Mouse (Mus musculus): Measurements from ENCODE around the gene Spg11. TPM values are rescaled to one million over a fixed set of nuclear protein-coding genes. Genes with fewer than 3 reads are reported as not detected.

Spg11 gene
- polyA plus RNA-seq, 1 experiment from 2014 or later: 9.8 TPM

DNA sequence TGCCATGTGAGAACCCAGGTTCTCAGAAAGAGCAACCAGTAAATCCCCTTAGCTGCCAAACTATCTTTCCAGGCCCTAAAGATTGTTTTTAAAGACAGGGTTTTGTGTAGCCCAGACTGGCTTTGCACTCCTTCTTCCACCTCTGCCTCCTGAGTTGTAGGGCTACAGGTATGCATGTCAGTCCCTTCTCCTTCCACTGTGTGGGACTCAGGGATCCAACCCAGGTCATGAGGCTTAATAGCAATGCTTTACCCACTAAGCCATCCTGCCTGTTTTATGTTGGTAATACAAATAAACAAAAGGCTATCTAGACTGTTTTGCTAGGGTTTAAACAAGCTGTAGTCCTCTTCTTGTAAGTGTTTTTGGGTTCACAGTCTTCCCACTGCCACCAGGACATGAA is 39.4 kb upstream of the Spg11 start:
- Histone ChIP-seq H3K4me2 (ENCODE audit: low read depth, low read length) (no peak overlapping the region), H3K4me1 (ENCODE audit: control insufficient read depth, insufficient read depth, low read length) (peaks cover 5% of the 10 kb centered on the region; the same call in 1 of the 2 replicates), H3K4me3 (ENCODE audit: low read depth, low read length) (no peak overlapping the region), H3K9ac (ENCODE audit: low read depth, low read length) (no peak overlapping the region), H3K36me3 (ENCODE audit: control insufficient read depth, insufficient read depth, low read length) (peaks cover 3% of the 10 kb centered on the region; the same call in 1 of the 2 replicates), H3K9me3 (ENCODE audit: control insufficient read depth, low read length) (no peaks in the 10 kb centered on the region), H3K27ac (replicated peaks; ENCODE audit: low read depth, low read length) (no peak overlapping the region), H3K27me3 (replicated peaks; ENCODE audit: control insufficient read depth, insufficient read depth, low read length) (no peaks in the 10 kb centered on the region)
- ATAC-seq (ENCODE audit: low read depth) (no peak), DNase-seq (ENCODE audit: low spot score) (no peak)

DNA sequence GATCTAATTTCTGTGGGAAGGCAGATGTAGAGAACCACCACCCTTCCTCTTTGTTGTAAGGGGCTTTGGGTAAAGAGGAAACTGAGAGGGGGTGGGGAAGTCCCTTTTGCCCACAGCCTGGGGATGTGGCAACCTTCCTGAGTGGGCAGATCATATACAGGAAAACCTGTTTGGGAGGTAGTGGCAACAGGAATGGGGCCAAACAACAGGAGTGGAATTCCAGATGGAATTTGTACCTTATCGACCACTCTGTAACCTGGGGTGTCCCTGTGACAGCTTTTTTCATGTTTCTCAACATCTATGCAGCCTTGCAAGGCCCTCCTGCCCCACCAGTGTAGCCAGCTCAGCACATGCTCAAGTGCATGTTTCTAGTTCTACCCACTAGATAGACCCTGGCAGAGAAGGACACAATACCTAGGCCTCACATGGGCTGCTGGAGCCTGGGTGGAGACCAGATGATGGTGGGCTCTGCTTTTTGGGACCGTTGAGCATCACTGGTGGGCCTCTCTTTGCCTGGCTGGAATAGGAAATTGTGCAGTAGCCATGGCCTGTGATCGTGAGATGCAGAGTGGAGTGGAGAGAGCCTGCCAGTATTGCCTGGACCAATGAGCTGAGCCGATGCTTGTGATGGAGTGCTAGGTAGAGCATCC is 38.0 kb upstream of the Spg11 start:
- H3K27ac ChIP-seq (replicated peaks; ENCODE audit: low read depth, low read length): no peak overlapping the region
- H3K9ac ChIP-seq (ENCODE audit: low read depth, low read length): no peak overlapping the region
- H3K9me3 ChIP-seq (ENCODE audit: control insufficient read depth, low read length): no peaks in the 10 kb centered on the region
- H3K4me2 ChIP-seq (ENCODE audit: low read depth, low read length): no peak overlapping the region
- no peak overlapping the region for H3K4me3 ChIP-seq (ENCODE audit: low read depth, low read length)
- H3K36me3 ChIP-seq (ENCODE audit: control insufficient read depth, insufficient read depth, low read length): peaks cover 10% of the 10 kb centered on the region; the same call in 1 of the 2 replicates
- no peaks in the 10 kb centered on the region for H3K4me1 ChIP-seq (ENCODE audit: control insufficient read depth, insufficient read depth, low read length)
- ATAC-seq (ENCODE audit: low read depth) (no peak), DNase-seq (ENCODE audit: low spot score) (no peak)
- WGBS: 80% methylated on average over 4 of the region's 4 CpGs
- H3K27me3 ChIP-seq (replicated peaks; ENCODE audit: control insufficient read depth, insufficient read depth, low read length): no peaks in the 10 kb centered on the region

DNA sequence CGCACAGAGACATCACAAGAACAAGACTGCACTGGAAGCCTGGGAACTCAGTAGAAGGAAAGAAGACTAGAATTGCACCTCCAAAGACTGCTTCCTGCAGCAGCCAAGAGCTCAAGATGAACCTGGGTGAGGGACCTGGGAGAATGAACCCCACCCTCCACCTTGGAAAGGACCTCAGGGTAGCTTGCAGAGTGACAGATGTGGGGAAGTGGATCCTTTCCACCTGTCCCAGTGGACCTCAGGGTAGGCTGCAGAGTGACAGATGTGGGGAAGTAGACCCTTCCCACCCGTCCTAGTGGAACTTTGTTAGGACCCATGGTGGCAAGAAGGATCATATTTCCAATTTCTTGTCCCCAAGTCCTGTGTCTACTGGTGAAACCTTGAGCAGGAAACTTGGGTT is 37.1 kb upstream of the Spg11 start:
- Histone ChIP-seq H3K9ac (ENCODE audit: low read depth, low read length) (no peak overlapping the region), H3K27me3 (replicated peaks; ENCODE audit: control insufficient read depth, insufficient read depth, low read length) (no peaks in the 10 kb centered on the region), H3K4me1 (ENCODE audit: control insufficient read depth, insufficient read depth, low read length) (no peaks in the 10 kb centered on the region), H3K27ac (replicated peaks; ENCODE audit: low read depth, low read length) (no peak overlapping the region), H3K4me2 (ENCODE audit: low read depth, low read length) (no peak overlapping the region), H3K4me3 (ENCODE audit: low read depth, low read length) (no peak overlapping the region), H3K36me3 (ENCODE audit: control insufficient read depth, insufficient read depth, low read length) (peaks cover 10% of the 10 kb centered on the region; the same call in 1 of the 2 replicates), H3K9me3 (ENCODE audit: control insufficient read depth, low read length) (no peaks in the 10 kb centered on the region)
- no peak for DNase-seq (ENCODE audit: low spot score)
- no peak for ATAC-seq (ENCODE audit: low read depth)
- 68% methylated on average over 2 of the region's 2 CpGs for WGBS

DNA sequence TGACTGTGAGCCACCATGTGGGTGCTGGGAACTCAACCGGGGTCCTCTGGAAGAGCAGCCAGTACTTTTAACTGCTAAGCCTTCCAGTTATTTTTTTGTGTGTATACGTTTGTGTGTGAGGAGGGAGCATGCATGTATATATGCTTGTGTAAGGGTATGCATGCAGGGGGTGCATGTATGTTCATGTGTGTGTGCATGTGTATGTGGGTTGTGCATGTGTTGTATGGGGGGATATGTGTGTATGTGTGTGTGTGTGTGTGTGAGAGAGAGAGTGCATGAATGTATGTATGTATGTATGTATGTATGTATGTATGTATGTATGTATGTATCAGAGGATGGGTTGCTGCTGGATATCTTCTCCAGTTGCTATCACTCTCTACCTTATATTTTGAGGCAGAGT is 36.3 kb upstream of the Spg11 start:
- Histone ChIP-seq H3K27ac (replicated peaks; ENCODE audit: low read depth, low read length) (no peak overlapping the region), H3K36me3 (ENCODE audit: control insufficient read depth, insufficient read depth, low read length) (peaks cover 10% of the 10 kb centered on the region; the same call in 1 of the 2 replicates), H3K4me3 (ENCODE audit: low read depth, low read length) (no peak overlapping the region), H3K4me2 (ENCODE audit: low read depth, low read length) (no peak overlapping the region), H3K9ac (ENCODE audit: low read depth, low read length) (no peak overlapping the region), H3K27me3 (replicated peaks; ENCODE audit: control insufficient read depth, insufficient read depth, low read length) (no peaks in the 10 kb centered on the region), H3K9me3 (ENCODE audit: control insufficient read depth, low read length) (no peaks in the 10 kb centered on the region), H3K4me1 (ENCODE audit: control insufficient read depth, insufficient read depth, low read length) (no peaks in the 10 kb centered on the region)
- DNase-seq (ENCODE audit: low spot score): no peak
- WGBS: 95% methylated on average over 2 of the region's 2 CpGs
- no peak for ATAC-seq (ENCODE audit: low read depth)

DNA sequence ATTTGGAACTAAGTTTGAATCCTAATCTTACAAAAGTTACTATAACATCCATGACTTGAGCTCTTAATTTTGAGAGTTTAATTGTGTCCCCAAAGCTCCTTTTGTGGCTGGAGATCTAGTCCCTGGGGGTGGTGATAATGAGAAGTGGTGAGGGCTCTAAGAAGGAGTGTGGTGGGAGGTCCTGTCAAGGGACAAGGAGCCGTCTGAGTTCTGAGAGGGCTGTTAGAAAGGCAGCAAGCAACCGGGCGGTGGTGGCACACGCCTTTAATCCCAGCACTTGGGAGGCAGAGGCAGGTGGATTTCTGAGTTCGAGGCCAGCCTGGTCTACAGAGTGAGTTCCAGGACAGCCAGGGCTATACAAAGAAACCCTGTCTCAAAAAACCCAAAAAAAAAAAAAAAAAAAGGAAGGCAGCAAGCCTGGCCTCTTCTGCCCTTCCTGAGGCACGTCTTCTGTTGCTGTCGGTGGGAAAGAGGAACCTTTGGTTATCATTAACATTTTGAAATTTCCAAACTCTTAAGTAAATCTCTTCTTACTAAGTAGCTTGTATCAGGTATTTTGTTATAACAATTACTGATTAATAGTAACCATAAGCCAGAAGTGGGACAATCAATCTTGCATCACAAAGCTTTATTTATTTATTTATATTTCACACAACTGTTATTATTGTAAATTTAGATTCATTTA is 35.6 kb upstream of the Spg11 start:
- H3K36me3 ChIP-seq (ENCODE audit: control insufficient read depth, insufficient read depth, low read length): peaks cover 10% of the 10 kb centered on the region; the same call in 1 of the 2 replicates
- H3K4me3 ChIP-seq (ENCODE audit: low read depth, low read length): no peak overlapping the region
- H3K4me2 ChIP-seq (ENCODE audit: low read depth, low read length): no peak overlapping the region
- H3K9me3 ChIP-seq (ENCODE audit: control insufficient read depth, low read length): no peaks in the 10 kb centered on the region
- 0 out of 2 replicates have a peak, but pooled peaks cover under 1% of the 10 kb centered on the region for H3K4me1 ChIP-seq (ENCODE audit: control insufficient read depth, insufficient read depth, low read length)
- DNase-seq (ENCODE audit: low spot score) (no peak), ATAC-seq (ENCODE audit: low read depth) (no peak)
- no peak overlapping the region for H3K27ac ChIP-seq (replicated peaks; ENCODE audit: low read depth, low read length)
- H3K27me3 ChIP-seq (replicated peaks; ENCODE audit: control insufficient read depth, insufficient read depth, low read length): no peaks in the 10 kb centered on the region
- WGBS: 90% methylated on average over 6 of the region's 7 CpGs
- H3K9ac ChIP-seq (ENCODE audit: low read depth, low read length): no peak overlapping the region

DNA sequence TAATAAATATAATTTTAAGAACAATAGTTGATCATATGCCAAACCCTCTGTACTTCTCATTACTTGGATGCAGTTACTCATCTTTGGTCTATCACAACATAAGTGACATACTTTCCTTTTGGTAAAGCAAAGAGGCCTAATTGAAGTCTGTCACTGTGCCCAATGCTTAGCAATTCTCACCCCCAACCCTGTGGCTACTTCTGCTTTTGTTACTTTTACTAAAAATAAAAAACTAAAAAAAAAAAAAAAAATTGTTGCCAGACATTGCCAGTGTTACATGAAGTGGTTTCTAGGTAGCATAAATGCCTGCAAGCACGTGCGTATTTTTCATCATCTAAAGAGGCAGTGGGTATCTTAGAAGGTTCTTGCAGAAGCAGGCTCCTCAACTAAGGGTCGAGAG is 34.7 kb upstream of the Spg11 start:
- 0 out of 2 replicates have a peak, but pooled peaks cover 5% of the 10 kb centered on the region for H3K4me1 ChIP-seq (ENCODE audit: control insufficient read depth, insufficient read depth, low read length)
- H3K36me3 ChIP-seq (ENCODE audit: control insufficient read depth, insufficient read depth, low read length): peaks cover 10% of the 10 kb centered on the region; the same call in 1 of the 2 replicates
- ATAC-seq (ENCODE audit: low read depth) (no peak), DNase-seq (ENCODE audit: low spot score) (no peak)
- H3K27ac ChIP-seq (replicated peaks; ENCODE audit: low read depth, low read length): no peak overlapping the region
- no peak overlapping the region for H3K4me2 ChIP-seq (ENCODE audit: low read depth, low read length)
- H3K27me3 ChIP-seq (replicated peaks; ENCODE audit: control insufficient read depth, insufficient read depth, low read length): no peaks in the 10 kb centered on the region
- H3K9me3 ChIP-seq (ENCODE audit: control insufficient read depth, low read length): no peaks in the 10 kb centered on the region
- H3K9ac ChIP-seq (ENCODE audit: low read depth, low read length): no peak overlapping the region
- no peak overlapping the region for H3K4me3 ChIP-seq (ENCODE audit: low read depth, low read length)
- WGBS: 73% methylated on average over 3 of the region's 3 CpGs

DNA sequence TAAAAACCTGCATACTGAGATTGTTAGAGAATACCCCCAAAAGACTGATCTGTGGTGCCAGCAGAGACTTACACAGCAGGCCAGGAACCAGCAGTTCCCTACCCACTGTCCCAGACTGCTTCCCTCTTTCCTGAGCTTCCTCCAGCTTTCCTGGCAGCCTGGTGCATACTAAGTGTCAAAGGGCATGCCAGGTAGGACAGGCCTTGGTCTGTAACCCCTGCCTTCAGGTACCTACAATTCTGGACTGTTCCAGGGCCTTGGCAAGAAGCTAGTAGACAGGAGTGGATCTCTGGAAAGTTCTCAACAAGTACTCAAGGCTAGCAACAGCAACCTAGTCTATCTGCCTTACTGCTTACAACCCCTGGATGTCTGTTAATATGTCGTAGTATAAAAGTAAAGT is 33.0 kb upstream of the Spg11 start:
- DNase-seq (ENCODE audit: low spot score) (no peak), ATAC-seq (ENCODE audit: low read depth) (no peak)
- H3K4me2 ChIP-seq (ENCODE audit: low read depth, low read length): no peak overlapping the region
- WGBS: 100% methylated on average over 1 of the region's 1 CpGs
- H3K4me1 ChIP-seq (ENCODE audit: control insufficient read depth, insufficient read depth, low read length): 0 out of 2 replicates have a peak, but pooled peaks cover 5% of the 10 kb centered on the region
- H3K27me3 ChIP-seq (replicated peaks; ENCODE audit: control insufficient read depth, insufficient read depth, low read length): no peaks in the 10 kb centered on the region
- H3K36me3 ChIP-seq (ENCODE audit: control insufficient read depth, insufficient read depth, low read length): peaks cover 10% of the 10 kb centered on the region; the same call in 1 of the 2 replicates
- H3K27ac ChIP-seq (replicated peaks; ENCODE audit: low read depth, low read length): no peak overlapping the region
- no peak overlapping the region for H3K4me3 ChIP-seq (ENCODE audit: low read depth, low read length)
- H3K9ac ChIP-seq (ENCODE audit: low read depth, low read length): no peak overlapping the region
- H3K9me3 ChIP-seq (ENCODE audit: control insufficient read depth, low read length): no peaks in the 10 kb centered on the region

DNA sequence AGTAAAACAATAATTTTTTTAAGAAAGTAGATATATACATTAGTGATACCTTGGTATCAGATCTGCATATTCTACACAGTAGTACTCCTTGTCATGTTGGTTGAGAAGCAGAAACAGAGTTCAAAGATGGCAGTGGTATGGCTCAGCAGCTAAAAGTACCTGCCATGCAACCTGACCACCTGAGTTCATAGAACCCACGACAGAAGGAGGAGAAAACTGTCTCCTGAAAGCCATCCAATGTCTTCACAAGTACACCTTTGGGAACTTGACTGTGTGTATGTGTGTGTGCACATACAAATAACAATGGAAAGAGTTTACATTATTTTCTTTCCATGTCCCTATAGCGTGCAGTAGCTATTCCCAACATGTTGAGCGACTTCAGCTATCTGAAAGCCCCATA is 31.5 kb upstream of the Spg11 start:
- no peaks in the 10 kb centered on the region for H3K27me3 ChIP-seq (replicated peaks; ENCODE audit: control insufficient read depth, insufficient read depth, low read length)
- no peak overlapping the region for H3K27ac ChIP-seq (replicated peaks; ENCODE audit: low read depth, low read length)
- H3K9me3 ChIP-seq (ENCODE audit: control insufficient read depth, low read length): no peaks in the 10 kb centered on the region
- DNase-seq (ENCODE audit: low spot score) (no peak), ATAC-seq (ENCODE audit: low read depth) (no peak)
- no peak overlapping the region for H3K4me3 ChIP-seq (ENCODE audit: low read depth, low read length)
- H3K4me2 ChIP-seq (ENCODE audit: low read depth, low read length): no peak overlapping the region
- H3K9ac ChIP-seq (ENCODE audit: low read depth, low read length): no peak overlapping the region
- peaks cover 10% of the 10 kb centered on the region; the same call in 1 of the 2 replicates for H3K36me3 ChIP-seq (ENCODE audit: control insufficient read depth, insufficient read depth, low read length)
- WGBS: 78% methylated on average over 3 of the region's 3 CpGs
- H3K4me1 ChIP-seq (ENCODE audit: control insufficient read depth, insufficient read depth, low read length): 0 out of 2 replicates have a peak, but pooled peaks cover 5% of the 10 kb centered on the region
